Mouse (Mus musculus): ENCODE data around the gene Mdk. TPM values are rescaled to one million over a fixed set of nuclear protein-coding genes. Genes with fewer than 3 reads are reported as not detected.

Gene Mdk
- polyA plus RNA-seq, 1 experiment from 2014 or later, result 293 TPM

GRCm38 (mm10) chr2:91921790-91922570, 10.1 kb downstream of the Mdk start:
- peak; percentile 56 for ATAC-seq (replicated peaks; ENCODE audit: insufficient number of reproducible peaks, insufficient read depth, low FRiP score, low read depth)
- no peak overlapping the region for H3K27ac ChIP-seq
- H3K36me3 ChIP-seq, result peaks cover 14% of the 10 kb centered on the region
- WGBS, result under 1% methylated on average over 64 of the region's 64 CpGs
- peaks cover 52% of the 10 kb centered on the region for H3K27me3 ChIP-seq
- H3K4me1 ChIP-seq (replicated peaks), result peaks cover 28% of the 10 kb centered on the region
- H3K9me3 ChIP-seq (replicated peaks), result no peaks in the 10 kb centered on the region
- peak overlapping the region; percentile 21 for H3K9ac ChIP-seq
- H3K4me2 ChIP-seq, result peak overlapping the region; percentile 93
- peak overlapping the region; percentile 59 for H3K4me3 ChIP-seq

GRCm38 (mm10) chr2:91921181-91921789, 10.8 kb downstream of the Mdk start:
- WGBS, result 4% methylated on average over 31 of the region's 31 CpGs
- H3K9ac ChIP-seq, result peak overlapping the region; percentile 21; the same call in 1 of the 2 replicates
- H3K4me2 ChIP-seq, result peak overlapping the region; percentile 93
- H3K4me1 ChIP-seq (replicated peaks), result peaks cover 28% of the 10 kb centered on the region
- peaks cover 19% of the 10 kb centered on the region for H3K36me3 ChIP-seq
- H3K9me3 ChIP-seq (replicated peaks), result no peaks in the 10 kb centered on the region
- H3K27ac ChIP-seq, result no peak overlapping the region
- ATAC-seq (replicated peaks; ENCODE audit: insufficient number of reproducible peaks, insufficient read depth, low FRiP score, low read depth), result no peak; the same call in 1 of the 2 replicates
- peak overlapping the region; percentile 59 for H3K4me3 ChIP-seq
- H3K27me3 ChIP-seq, result peaks cover 52% of the 10 kb centered on the region

- ATAC-seq (replicated peaks; ENCODE audit: insufficient number of reproducible peaks, insufficient read depth, low FRiP score, low read depth), result no peak
- no peak overlapping the region for H3K27ac ChIP-seq
- 62% methylated on average over 4 of the region's 4 CpGs for WGBS
- no peak overlapping the region for H3K9ac ChIP-seq
- H3K4me2 ChIP-seq, result no peak overlapping the region
- no peak overlapping the region for H3K4me3 ChIP-seq
- H3K4me1 ChIP-seq (replicated peaks), result peaks cover 28% of the 10 kb centered on the region
- H3K9me3 ChIP-seq (replicated peaks), result no peaks in the 10 kb centered on the region
- H3K36me3 ChIP-seq, result peaks cover 19% of the 10 kb centered on the region
- peaks cover 50% of the 10 kb centered on the region for H3K27me3 ChIP-seq
These were observed 12.0 kb downstream of the Mdk start for GRCm38 (mm10) chr2:91920130-91920529.

- peaks cover 32% of the 10 kb centered on the region for H3K36me3 ChIP-seq
- H3K4me3 ChIP-seq, result no peak overlapping the region
- H3K4me2 ChIP-seq, result no peak overlapping the region
- H3K9ac ChIP-seq, result no peak overlapping the region
- peaks cover 9% of the 10 kb centered on the region for H3K4me1 ChIP-seq (replicated peaks)
- no peak for ATAC-seq (replicated peaks; ENCODE audit: insufficient number of reproducible peaks, insufficient read depth, low FRiP score, low read depth)
- H3K27me3 ChIP-seq, result peaks cover 20% of the 10 kb centered on the region
- 91% methylated on average over 7 of the region's 7 CpGs for WGBS
- no peak overlapping the region for H3K27ac ChIP-seq
- no peaks in the 10 kb centered on the region for H3K9me3 ChIP-seq (replicated peaks)
These were observed 15.0 kb downstream of the Mdk start for GRCm38 (mm10) chr2:91917096-91917495.

DNA sequence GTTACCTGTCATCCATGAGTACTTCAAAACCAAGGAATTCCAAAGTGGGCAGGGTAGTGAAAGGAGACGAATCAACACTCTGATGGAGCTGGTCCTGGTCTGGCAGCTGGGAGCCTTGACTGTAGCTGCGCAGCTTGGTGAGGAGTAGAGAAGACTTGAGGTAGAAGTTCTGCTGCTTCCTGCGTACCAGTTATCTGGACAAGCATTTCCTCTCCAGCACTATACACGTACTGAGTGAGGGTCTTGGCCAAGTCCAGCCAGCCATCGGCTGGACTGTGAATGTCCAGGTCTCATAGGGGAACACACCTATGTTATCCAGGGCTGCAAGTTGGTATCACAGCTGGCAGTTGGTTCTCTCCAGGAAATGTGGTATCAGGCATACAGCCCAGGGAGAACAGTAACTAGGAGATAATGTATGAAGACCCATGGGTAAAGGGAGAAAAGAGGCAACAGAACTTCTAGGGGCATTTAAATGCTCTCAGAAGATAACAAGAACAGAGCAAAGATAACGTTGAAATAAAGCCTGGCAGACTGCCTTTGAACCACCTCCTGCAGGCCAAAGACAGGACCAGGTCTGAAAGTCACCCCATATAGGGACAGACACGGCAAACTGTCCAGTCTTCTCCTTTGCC, 15.6 kb downstream of the Mdk start:
- 76% methylated on average over 7 of the region's 7 CpGs for WGBS
- Histone ChIP-seq H3K4me1 (replicated peaks) (peaks cover 3% of the 10 kb centered on the region), H3K27ac (no peak overlapping the region), H3K4me3 (no peak overlapping the region), H3K9me3 (replicated peaks) (no peaks in the 10 kb centered on the region), H3K4me2 (no peak overlapping the region), H3K36me3 (peaks cover 39% of the 10 kb centered on the region), H3K27me3 (peaks cover 14% of the 10 kb centered on the region), H3K9ac (no peak overlapping the region)
- no peak for ATAC-seq (replicated peaks; ENCODE audit: insufficient number of reproducible peaks, insufficient read depth, low FRiP score, low read depth)

DNA sequence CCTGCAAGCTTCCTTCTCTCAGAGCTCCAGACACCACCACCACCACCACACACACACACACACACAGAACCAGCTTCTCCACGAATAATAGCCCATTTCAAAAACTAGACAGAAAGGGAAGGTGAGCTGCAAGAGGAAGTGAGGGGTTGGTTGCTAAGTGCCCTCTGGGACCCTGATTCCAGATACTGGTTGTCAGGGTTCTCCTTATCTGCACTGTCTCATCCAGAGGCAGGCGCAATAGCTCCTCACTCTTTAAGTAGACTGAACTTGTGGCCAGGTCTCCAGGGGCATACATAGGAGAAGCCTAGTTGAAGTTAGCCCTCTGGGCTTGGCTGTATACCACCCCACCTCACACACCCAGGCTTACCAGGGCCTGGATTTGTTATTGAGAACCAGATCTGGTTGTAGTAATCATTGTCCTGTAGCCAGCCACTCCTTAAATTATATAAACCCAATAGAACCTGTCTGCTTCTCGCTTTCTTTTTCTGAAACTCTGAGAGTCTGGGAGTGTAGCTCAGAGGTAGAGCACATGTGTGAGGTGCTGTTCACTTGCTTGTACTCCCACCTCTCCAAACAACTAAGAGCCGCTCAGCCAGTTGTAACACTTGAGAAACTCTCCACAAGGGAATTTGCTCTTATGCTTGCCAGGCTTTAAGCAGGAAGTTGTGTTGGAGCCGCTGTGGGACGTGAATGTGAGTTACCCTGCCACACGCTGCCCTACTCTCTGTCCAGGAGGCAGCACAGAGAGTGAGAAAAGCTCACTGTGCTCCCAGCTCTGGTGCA, 18.6 kb downstream of the Mdk start:
- Histone ChIP-seq H3K27me3 (no peaks in the 10 kb centered on the region), H3K9ac (no peak overlapping the region), H3K36me3 (peaks cover 44% of the 10 kb centered on the region), H3K4me2 (no peak overlapping the region), H3K9me3 (replicated peaks) (no peaks in the 10 kb centered on the region), H3K27ac (no peak overlapping the region), H3K4me3 (no peak overlapping the region), H3K4me1 (replicated peaks) (no peaks in the 10 kb centered on the region)
- ATAC-seq (replicated peaks; ENCODE audit: insufficient number of reproducible peaks, insufficient read depth, low FRiP score, low read depth), result no peak
- WGBS, result 70% methylated on average over 7 of the region's 7 CpGs

GRCm38 (mm10) chr2:91912616-91913015, 19.5 kb downstream of the Mdk start:
- Histone ChIP-seq H3K27ac (no peak overlapping the region), H3K9me3 (replicated peaks) (no peaks in the 10 kb centered on the region), H3K27me3 (no peaks in the 10 kb centered on the region), H3K9ac (no peak overlapping the region), H3K4me3 (no peak overlapping the region), H3K36me3 (peaks cover 35% of the 10 kb centered on the region), H3K4me1 (replicated peaks) (no peaks in the 10 kb centered on the region), H3K4me2 (no peak overlapping the region)
- WGBS, result 52% methylated on average over 3 of the region's 3 CpGs
- ATAC-seq (replicated peaks; ENCODE audit: insufficient number of reproducible peaks, insufficient read depth, low FRiP score, low read depth), result no peak

DNA sequence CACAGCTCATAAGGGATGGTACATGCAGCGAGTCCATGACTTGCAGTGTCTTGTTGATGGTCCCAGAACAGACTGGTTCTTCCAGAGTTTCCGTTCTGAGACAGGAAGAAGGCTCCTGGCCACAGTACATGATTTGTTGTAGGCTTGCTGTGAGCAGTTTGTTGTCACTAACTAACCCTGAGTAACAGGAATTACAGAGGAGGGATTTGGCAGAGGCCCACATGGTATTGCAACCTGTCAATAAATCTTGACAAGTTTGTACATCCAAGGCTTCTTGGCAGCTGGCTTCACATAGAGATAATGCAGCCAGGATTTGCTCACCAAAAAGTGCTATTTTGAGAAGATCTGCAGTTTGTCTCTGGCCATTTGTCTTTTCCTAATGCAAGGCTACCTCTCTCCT, 26.0 kb downstream of the Mdk start:
- Histone ChIP-seq H3K4me3 (no peak overlapping the region), H3K9me3 (replicated peaks) (no peaks in the 10 kb centered on the region), H3K27ac (no peak overlapping the region), H3K27me3 (no peaks in the 10 kb centered on the region), H3K36me3 (peaks cover 4% of the 10 kb centered on the region; the same call in 1 of the 2 replicates), H3K4me2 (no peak overlapping the region), H3K9ac (no peak overlapping the region), H3K4me1 (replicated peaks) (no peaks in the 10 kb centered on the region)
- no peak for ATAC-seq (replicated peaks; ENCODE audit: insufficient number of reproducible peaks, insufficient read depth, low FRiP score, low read depth)
- 95% methylated on average over 2 of the region's 2 CpGs for WGBS

DNA sequence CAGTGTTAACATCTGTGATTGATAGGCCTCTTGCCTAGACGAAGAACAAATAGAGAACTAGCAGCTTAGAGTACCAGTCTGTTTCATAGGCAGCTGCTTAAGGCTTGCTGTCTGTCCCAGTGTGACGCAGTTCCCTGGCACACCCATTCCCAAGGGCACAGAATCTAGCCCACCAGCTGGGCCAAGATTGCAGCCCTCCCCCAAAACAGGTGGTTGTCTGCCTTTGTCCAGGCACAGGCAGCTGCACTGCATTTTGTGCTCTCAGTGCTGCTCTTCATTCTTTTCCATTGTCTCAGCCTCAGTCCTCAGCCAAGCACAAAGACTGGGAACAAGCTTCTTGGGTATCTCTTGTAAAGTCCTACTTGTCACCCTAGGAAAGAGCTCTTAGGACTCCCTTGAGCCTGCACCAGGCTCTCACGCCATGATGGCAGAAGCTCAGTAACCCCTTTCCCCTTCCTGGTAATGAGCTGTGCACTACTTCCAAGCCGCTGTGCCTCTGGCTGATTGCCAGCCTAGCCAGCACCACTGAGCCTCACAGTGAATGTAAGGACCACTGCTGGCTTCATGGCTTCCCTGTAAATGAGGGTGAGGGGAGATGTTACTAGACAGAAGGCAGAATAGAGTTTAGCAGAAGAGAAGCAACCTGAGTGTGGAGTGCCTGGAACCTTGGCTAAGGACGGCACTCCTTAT, 27.3 kb downstream of the Mdk start:
- no peak overlapping the region for H3K9ac ChIP-seq

GRCm38 (mm10) chr2:91903171-91903925, 28.7 kb downstream of the Mdk start:
- Histone ChIP-seq H3K9me3 (replicated peaks) (no peaks in the 10 kb centered on the region), H3K4me2 (no peak overlapping the region), H3K4me1 (replicated peaks) (no peaks in the 10 kb centered on the region), H3K27ac (no peak overlapping the region), H3K4me3 (no peak overlapping the region), H3K36me3 (peaks cover 13% of the 10 kb centered on the region; the same call in 1 of the 2 replicates), H3K27me3 (no peaks in the 10 kb centered on the region), H3K9ac (no peak overlapping the region)
- no peak for ATAC-seq (replicated peaks; ENCODE audit: insufficient number of reproducible peaks, insufficient read depth, low FRiP score, low read depth)
- WGBS, result 83% methylated on average over 3 of the region's 3 CpGs

More for the DNA sequence above, 27.3 kb downstream of the Mdk start:
- Histone ChIP-seq H3K4me2 (no peak overlapping the region), H3K27me3 (no peaks in the 10 kb centered on the region), H3K36me3 (peaks cover 13% of the 10 kb centered on the region; the same call in 1 of the 2 replicates), H3K4me3 (no peak overlapping the region), H3K4me1 (replicated peaks) (no peaks in the 10 kb centered on the region), H3K9me3 (replicated peaks) (no peaks in the 10 kb centered on the region), H3K27ac (no peak overlapping the region)
- ATAC-seq (replicated peaks; ENCODE audit: insufficient number of reproducible peaks, insufficient read depth, low FRiP score, low read depth), result no peak
- WGBS, result 70% methylated on average over 5 of the region's 5 CpGs
